Mouse (Mus musculus): ENCODE measurements around the gene Kalrn.

Gene Kalrn

GRCm38 (mm10) chr16:34557891-34558290 is 15.4 kb downstream of the Kalrn start:
- no peak for DNase-seq (ENCODE audit: low spot score in 2 of 2)

DNA sequence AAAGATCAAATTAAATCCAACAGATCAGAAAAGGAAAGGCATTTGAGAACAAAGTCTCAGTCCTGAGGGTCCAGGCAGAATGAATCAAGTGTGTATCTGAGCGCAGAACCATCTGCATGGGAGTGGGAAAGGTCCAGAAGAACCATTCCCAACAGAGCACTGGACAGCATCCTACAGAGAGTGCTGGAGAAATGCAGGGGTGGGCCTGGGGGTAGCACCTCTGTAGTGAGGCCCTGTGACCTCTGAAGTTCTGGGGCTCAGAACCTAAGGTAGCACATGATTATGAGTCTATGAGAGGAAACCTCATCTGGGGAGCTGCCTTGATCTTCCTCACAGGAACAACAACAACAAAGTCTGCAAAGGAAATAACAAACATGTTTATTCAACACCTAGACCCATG is 20.6 kb downstream of the Kalrn start:
- no peak for DNase-seq (ENCODE audit: low spot score in 2 of 2)

GRCm38 (mm10) chr16:34549470-34549999 is 23.8 kb downstream of the Kalrn start:
- DNase-seq (ENCODE audit: low spot score in 2 of 2) = no peak

- DNase-seq (ENCODE audit: low spot score in 2 of 2) = no peak
These were observed 26.4 kb downstream of the Kalrn start for GRCm38 (mm10) chr16:34546805-34547509.

DNA sequence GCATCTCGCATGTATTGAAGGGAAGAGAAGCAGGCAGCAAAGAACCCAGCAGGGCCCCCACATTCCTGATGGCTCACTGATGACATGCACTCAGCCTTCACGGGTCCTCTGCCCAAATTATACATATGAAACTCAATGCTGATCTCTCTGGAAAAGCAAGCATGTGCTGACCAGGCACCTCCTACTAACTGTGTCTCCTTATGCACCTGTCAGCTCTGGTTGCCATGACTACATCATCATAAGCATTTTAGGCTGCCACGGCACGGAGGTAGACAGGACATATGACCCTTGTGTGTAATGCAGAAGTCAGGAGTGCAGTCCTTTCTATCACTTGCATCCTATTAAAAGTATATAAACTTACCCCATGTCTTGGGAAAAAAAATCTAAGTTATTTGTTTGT is 29.6 kb downstream of the Kalrn start:
- no peak for DNase-seq (ENCODE audit: low spot score in 2 of 2)

DNA sequence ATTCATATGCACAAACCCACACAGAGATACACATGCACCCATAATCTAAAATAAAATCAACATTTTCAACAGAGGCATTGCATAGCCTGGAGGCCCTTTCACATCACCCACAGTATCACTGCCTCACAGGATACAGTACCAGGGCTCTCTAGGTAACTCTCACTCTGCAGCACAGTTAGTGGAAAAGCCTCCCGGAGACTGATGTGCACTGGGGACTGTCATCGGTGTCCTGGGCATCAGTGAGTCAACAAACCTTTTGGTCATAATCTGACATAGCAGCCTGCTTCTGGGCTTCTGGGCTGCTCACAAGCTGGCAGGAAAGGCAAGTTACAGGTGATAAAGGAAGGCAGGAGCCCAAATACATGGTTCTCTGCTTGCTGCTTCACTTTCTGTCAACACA is 31.0 kb downstream of the Kalrn start:
- DNase-seq (ENCODE audit: low spot score in 2 of 2) = no peak

DNA sequence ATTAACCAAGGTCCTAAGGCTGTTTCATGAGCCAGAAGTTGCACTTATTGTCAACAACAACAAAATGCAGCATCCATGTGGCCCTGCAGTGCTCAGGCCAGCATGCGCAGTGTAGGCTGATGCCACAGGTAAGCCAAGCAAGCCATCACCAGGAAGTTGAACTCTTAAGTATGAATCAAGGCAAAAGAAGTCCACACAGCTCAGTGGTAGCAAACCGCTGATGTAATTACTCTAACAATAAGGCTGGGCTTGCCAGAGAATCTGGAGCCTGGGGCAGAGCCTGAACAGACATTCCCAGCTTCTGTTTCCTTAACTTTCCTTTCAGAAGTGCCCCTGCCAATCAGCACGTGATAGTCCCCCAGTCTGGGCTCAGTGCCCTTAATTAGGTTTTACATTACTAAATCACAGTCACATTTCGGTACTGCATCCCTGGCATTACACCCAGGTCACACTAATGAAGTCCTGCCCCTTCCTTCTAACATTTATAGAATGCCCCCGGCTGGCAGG is 34.6 kb downstream of the Kalrn start:
- no peak for DNase-seq (ENCODE audit: low spot score in 2 of 2)

GRCm38 (mm10) chr16:34536300-34536699 is 37.0 kb downstream of the Kalrn start:
- DNase-seq (ENCODE audit: low spot score in 2 of 2) = no peak

- DNase-seq (ENCODE audit: low spot score in 2 of 2) = no peak
These were observed 38.2 kb downstream of the Kalrn start for GRCm38 (mm10) chr16:34535135-34535534.

DNA sequence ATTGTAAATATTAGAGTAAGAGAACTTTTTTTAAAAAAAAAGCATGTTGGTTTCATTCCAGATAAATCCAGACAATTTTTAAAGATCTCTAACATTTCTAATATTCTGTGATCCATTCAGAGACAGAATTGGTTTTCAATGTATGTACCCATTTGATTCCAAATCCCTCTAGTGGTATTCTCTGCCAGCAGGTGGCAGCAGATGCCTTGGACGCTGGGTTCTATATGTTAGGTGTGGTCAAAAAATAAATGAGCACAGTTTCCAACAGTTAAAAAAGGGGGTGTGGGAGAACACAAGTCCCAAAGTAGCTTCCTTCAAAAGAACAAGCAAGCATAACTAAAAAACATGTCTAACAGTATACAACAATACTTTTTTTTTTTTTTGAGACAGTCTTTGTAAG is 41.8 kb downstream of the Kalrn start:
- peak in 1 of 2 experiments; percentile 72 for DNase-seq (ENCODE audit: low spot score in 2 of 2)

- DNase-seq (ENCODE audit: low spot score in 2 of 2) = no peak
These were observed 43.3 kb downstream of the Kalrn start for GRCm38 (mm10) chr16:34530029-34530428.

- DNase-seq (ENCODE audit: low spot score in 2 of 2) = no peak
These were observed 44.9 kb downstream of the Kalrn start for GRCm38 (mm10) chr16:34528234-34528983.

DNA sequence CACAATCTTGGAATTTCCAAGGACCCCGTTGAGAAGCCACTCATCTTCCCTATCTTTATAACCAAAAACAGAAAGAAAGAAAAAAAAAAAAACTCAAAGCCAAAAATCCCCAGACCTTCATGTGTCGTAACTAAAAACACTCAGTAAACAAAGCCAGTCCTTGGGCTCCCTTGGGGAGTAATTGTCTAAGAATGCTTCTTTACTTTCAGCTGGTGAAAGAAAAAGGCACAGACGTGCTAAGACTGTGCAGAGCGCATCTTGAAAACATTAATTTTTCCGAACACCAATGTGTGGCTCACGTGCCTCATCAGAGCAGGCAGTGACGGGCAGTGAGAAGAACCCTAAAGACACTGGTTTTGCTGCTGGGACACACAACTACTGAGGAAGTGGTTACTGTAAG is 47.0 kb downstream of the Kalrn start:
- no peak for DNase-seq (ENCODE audit: low spot score in 2 of 2)

DNA sequence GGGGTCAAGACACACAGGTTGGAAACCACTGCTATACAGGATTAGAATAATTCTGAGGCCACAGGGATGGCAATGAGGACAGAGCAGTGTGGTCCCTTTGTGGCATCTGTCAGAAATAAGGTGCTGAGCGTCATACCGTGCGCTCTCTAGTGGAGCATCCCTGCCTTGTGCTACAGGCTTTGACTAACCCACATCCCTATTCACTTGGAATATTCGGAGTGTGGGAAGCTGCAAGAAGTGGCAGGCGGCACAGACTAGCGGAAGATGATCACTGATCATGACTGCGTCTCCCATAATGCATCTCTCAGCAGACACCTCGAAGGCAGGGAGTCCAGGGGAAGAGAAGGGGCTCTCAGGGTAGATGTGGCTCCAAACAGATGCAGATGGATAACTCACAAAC is 47.5 kb downstream of the Kalrn start:
- peak; percentile 50 to 71 for DNase-seq (ENCODE audit: low spot score in 2 of 2)

- DNase-seq (ENCODE audit: low spot score in 2 of 2) = peak; percentile 33 to 72
These were observed 48.1 kb downstream of the Kalrn start for GRCm38 (mm10) chr16:34525205-34525604.

DNA sequence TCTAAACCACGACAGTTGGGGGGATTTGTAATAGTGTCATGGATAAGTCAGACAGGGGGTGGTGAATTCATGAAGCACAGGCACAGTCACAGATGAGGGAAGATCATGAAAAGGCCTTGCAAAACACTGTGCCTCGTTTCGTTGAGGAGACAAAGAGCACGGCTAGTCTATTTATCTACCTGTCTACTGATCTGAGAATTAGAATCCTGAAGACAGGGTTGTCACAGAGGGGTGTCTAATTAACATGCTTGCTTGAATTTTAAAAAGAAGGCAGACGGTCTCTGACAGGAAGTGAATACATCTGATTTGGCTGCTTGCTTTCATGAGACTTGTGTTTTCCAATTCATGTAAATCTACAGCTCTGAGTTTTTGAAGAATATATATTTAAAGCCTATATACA is 52.3 kb downstream of the Kalrn start:
- no peak for DNase-seq (ENCODE audit: low spot score in 2 of 2)

- peak in 1 of 2 experiments; percentile 46 for DNase-seq (ENCODE audit: low spot score in 2 of 2)
These were observed 56.4 kb downstream of the Kalrn start for GRCm38 (mm10) chr16:34516891-34517398.

GRCm38 (mm10) chr16:34515485-34515884 is 57.8 kb downstream of the Kalrn start:
- DNase-seq (ENCODE audit: low spot score in 2 of 2) = no peak

DNA sequence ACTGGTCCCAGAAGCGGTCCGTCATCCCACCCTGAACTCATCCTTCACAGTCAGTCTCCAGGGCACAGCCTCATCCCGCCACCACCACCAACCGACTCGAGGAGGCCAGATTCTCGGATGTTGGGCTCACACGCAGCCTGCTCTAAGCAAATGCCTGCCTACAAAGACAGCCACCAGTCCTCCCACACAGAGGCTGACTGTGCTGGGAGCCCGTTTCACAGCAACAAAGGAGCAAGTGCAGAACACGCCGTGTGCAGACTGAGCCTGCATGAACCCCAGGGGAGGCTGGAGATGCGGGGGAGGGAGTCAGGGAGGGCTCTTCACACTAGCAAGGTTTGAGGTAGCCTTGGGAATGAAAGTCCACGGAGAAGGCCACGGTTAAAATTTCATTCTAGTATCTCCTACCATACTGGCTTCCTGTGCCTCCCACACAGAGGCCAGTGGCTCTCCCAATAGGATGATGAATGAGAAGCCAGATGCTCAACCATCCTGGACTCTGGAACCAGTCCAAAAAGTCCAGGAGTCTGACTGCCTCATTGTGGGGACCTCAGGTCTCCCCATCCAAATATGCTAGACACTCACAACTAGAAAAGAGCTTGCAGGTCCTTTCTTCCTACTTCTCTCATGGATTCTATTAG is 59.3 kb downstream of the Kalrn start:
- peak; percentile 70 to 79 for DNase-seq (ENCODE audit: low spot score in 2 of 2)

- DNase-seq (ENCODE audit: low spot score in 2 of 2) = no peak
These were observed 61.0 kb downstream of the Kalrn start for GRCm38 (mm10) chr16:34512326-34512725.

GRCm38 (mm10) chr16:34508125-34508524 is 65.2 kb downstream of the Kalrn start:
- DNase-seq (ENCODE audit: low spot score in 2 of 2) = no peak

DNA sequence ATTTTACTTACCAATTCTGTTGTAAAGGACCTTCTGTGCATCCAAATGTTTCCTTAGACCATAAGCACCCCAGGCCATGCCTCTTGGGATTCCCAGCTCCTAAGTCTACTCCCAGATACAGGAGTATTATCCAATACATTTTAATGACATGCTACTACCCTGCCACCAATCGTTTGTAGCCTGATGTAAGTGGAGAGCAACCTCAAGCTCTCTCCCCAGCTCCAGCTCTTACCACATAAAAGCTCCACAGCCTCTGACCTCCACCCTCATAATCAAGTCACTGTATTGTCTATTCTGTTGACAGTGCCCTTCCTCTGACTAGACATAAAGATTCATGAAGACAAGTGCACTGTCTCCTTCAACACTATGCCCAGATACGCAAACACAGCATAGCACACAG is 67.3 kb downstream of the Kalrn start:
- DNase-seq (ENCODE audit: low spot score in 2 of 2) = no peak
